In the genomic region with DNA sequence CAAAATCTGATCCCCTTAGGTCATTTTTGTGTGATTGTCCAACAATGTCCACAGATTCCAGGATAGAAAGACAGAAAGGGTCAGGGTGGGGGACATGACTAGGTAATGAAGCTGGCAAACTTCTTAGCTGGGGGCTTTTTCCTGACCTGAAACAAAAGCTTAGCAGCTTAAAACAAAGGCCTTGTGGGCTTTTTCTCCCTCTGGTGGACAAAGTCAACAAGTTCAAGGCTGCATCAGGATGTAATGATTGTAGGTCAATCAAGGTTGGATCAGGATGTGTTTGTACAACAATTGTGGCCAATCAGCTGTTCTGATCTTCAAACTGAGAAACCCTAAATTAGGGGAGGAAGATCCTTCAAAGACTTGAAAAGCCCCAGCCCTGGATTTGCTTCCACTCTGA, we compare ENCODE assay signal across 20 mouse cellular contexts.
DNase-seq lines count a peak whose midpoint lies in the region; ATAC-seq and TF ChIP-seq lines count a peak whose summit lies in the region.
"Had no signal": no experiment of that assay in that cellular context is flagged by ENCODE, and none has a peak within 500 bp of the region (broad histone marks: within the 10 kb centered on the region; RNA-seq: fewer than 3 reads in every experiment).

No protein-coding gene starts in this region.

- no peak for TF ChIP-seq EP300 in stomach, postnatal 0 days (optimal IDR thresholded peaks at IDR 0.05)

- no peak overlapping the region for H3K27ac ChIP-seq in intestine, postnatal 0 days (ENCODE audit: low read depth, low read length)
- no peak overlapping the region for H3K27ac ChIP-seq in intestine, embryonic 16.5 days (ENCODE audit: low read length)
- no peak overlapping the region for H3K27ac ChIP-seq in midbrain, postnatal 0 days (ENCODE audit: low read depth, low read length)
- no peak overlapping the region for H3K27ac ChIP-seq in midbrain, embryonic 13.5 days
- no peak overlapping the region for H3K27ac ChIP-seq in stomach, postnatal 0 days (replicated peaks)
- H3K27ac ChIP-seq: embryonic facial prominence, embryonic 10.5 days; hindbrain, embryonic 10.5 days; intestine, embryonic 15.5 days; liver, embryonic 12.5 days; neural tube, embryonic 13.5 days had no signal

- no peak for DNase-seq in midbrain, postnatal 0 days (ENCODE audit: low spot score)
- peak; percentile 5 for DNase-seq in NIH3T3 (ENCODE audit: low read depth)
- DNase-seq in stomach, postnatal 0 days (ENCODE audit: low spot score), result no peak
- DNase-seq in layer of hippocampus, postnatal 36 days, result no peak
- DNase-seq: cerebellum, postnatal 36 days; gastrocnemius, postnatal 25 days; kidney, postnatal 10 days; lung, postnatal 36 days; thymus, adult 2 months had no signal

- no peaks in the 10 kb centered on the region for H3K9me3 ChIP-seq in intestine, postnatal 0 days (ENCODE audit: control insufficient read depth)
- H3K9me3 ChIP-seq in intestine, embryonic 16.5 days (ENCODE audit: control insufficient read depth, low read length), result no peaks in the 10 kb centered on the region
- H3K9me3 ChIP-seq in midbrain, postnatal 0 days (ENCODE audit: low read length), result no peaks in the 10 kb centered on the region
- H3K9me3 ChIP-seq in midbrain, embryonic 13.5 days, result no peaks in the 10 kb centered on the region
- no peaks in the 10 kb centered on the region for H3K9me3 ChIP-seq in stomach, postnatal 0 days (ENCODE audit: control insufficient read depth, low read length)
- H3K9me3 ChIP-seq: embryonic facial prominence, embryonic 10.5 days; heart, embryonic 12.5 days; hindbrain, embryonic 10.5 days; intestine, embryonic 15.5 days; liver, embryonic 12.5 days; neural tube, embryonic 13.5 days had no signal

- H3K36me3 ChIP-seq in intestine, postnatal 0 days (ENCODE audit: control insufficient read depth, insufficient read depth), result no peaks in the 10 kb centered on the region
- H3K36me3 ChIP-seq in intestine, embryonic 16.5 days (ENCODE audit: control insufficient read depth, insufficient read depth, low read length), result no peaks in the 10 kb centered on the region
- no peaks in the 10 kb centered on the region for H3K36me3 ChIP-seq in midbrain, postnatal 0 days (ENCODE audit: insufficient read depth, low read length)
- no peaks in the 10 kb centered on the region for H3K36me3 ChIP-seq in midbrain, embryonic 13.5 days
- no peaks in the 10 kb centered on the region for H3K36me3 ChIP-seq in stomach, postnatal 0 days (ENCODE audit: control insufficient read depth, insufficient read depth, low read length)
- H3K36me3 ChIP-seq: embryonic facial prominence, embryonic 10.5 days; heart, embryonic 12.5 days; hindbrain, embryonic 10.5 days; intestine, embryonic 15.5 days; liver, embryonic 12.5 days; neural tube, embryonic 13.5 days had no signal

- no peaks in the 10 kb centered on the region for H3K4me1 ChIP-seq in intestine, postnatal 0 days (replicated peaks; ENCODE audit: control insufficient read depth, insufficient read depth, low read length)
- H3K4me1 ChIP-seq in intestine, embryonic 16.5 days (ENCODE audit: control insufficient read depth, insufficient read depth, low read length), result no peaks in the 10 kb centered on the region
- H3K4me1 ChIP-seq in midbrain, postnatal 0 days (ENCODE audit: insufficient read depth, low read length), result peaks cover 7% of the 10 kb centered on the region; the same call in 1 of the 2 replicates
- peaks cover 13% of the 10 kb centered on the region for H3K4me1 ChIP-seq in midbrain, embryonic 13.5 days (replicated peaks)
- H3K4me1 ChIP-seq in stomach, postnatal 0 days (replicated peaks; ENCODE audit: control insufficient read depth, insufficient read depth), result no peaks in the 10 kb centered on the region
- H3K4me1 ChIP-seq: heart, embryonic 12.5 days; intestine, embryonic 15.5 days; liver, embryonic 12.5 days had no signal

- no peak for ATAC-seq in intestine, postnatal 0 days
- ATAC-seq in intestine, embryonic 16.5 days, result no peak
- no peak for ATAC-seq in midbrain, postnatal 0 days (ENCODE audit: low FRiP score)
- ATAC-seq in midbrain, embryonic 13.5 days, result no peak
- ATAC-seq in stomach, postnatal 0 days (ENCODE audit: low FRiP score, low TSS enrichment), result no peak
- ATAC-seq: intestine, embryonic 15.5 days; liver, embryonic 12.5 days; midbrain, embryonic 16.5 days had no signal

- no peak overlapping the region for H3K9ac ChIP-seq in intestine, postnatal 0 days (ENCODE audit: low read depth, low read length)
- no peak overlapping the region for H3K9ac ChIP-seq in intestine, embryonic 16.5 days (ENCODE audit: low read depth, low read length)
- H3K9ac ChIP-seq in midbrain, postnatal 0 days (replicated peaks; ENCODE audit: low read length, poor library complexity, severe bottlenecking), result no peak overlapping the region
- no peak overlapping the region for H3K9ac ChIP-seq in midbrain, embryonic 13.5 days (replicated peaks)
- H3K9ac ChIP-seq in stomach, postnatal 0 days (ENCODE audit: low read length), result no peak overlapping the region
- H3K9ac ChIP-seq: heart, embryonic 12.5 days; intestine, embryonic 15.5 days; liver, embryonic 12.5 days; neural tube, embryonic 13.5 days had no signal

- no peak overlapping the region for H3K4me2 ChIP-seq in intestine, postnatal 0 days (replicated peaks; ENCODE audit: low read depth)
- no peak overlapping the region for H3K4me2 ChIP-seq in intestine, embryonic 16.5 days (ENCODE audit: low read depth, low read length)
- H3K4me2 ChIP-seq in midbrain, postnatal 0 days (ENCODE audit: low read depth, low read length, poor library complexity, severe bottlenecking), result no peak overlapping the region
- no peak overlapping the region for H3K4me2 ChIP-seq in midbrain, embryonic 13.5 days (replicated peaks)
- H3K4me2 ChIP-seq in stomach, postnatal 0 days (replicated peaks; ENCODE audit: low read depth), result no peak overlapping the region
- H3K4me2 ChIP-seq: heart, embryonic 12.5 days; intestine, embryonic 15.5 days; liver, embryonic 12.5 days; neural tube, embryonic 13.5 days had no signal

- peak; percentile 59 for TF ChIP-seq CTCF in intestine, postnatal 0 days (IDR thresholded peaks at IDR 0.05; ENCODE audit: low read depth)
- TF ChIP-seq CTCF in midbrain, postnatal 0 days (IDR thresholded peaks at IDR 0.05), result peak; percentile 69
- TF ChIP-seq CTCF in stomach, postnatal 0 days (IDR thresholded peaks at IDR 0.05; ENCODE audit: low read depth), result peak; percentile 64

- H3K27me3 ChIP-seq in intestine, postnatal 0 days (replicated peaks; ENCODE audit: control insufficient read depth, insufficient read depth, low read length), result no peaks in the 10 kb centered on the region
- no peaks in the 10 kb centered on the region for H3K27me3 ChIP-seq in intestine, embryonic 16.5 days (replicated peaks; ENCODE audit: control insufficient read depth, insufficient read depth, low read length)
- no peaks in the 10 kb centered on the region for H3K27me3 ChIP-seq in midbrain, postnatal 0 days (ENCODE audit: insufficient read depth, low read length)
- H3K27me3 ChIP-seq in midbrain, embryonic 13.5 days, result no peaks in the 10 kb centered on the region
- H3K27me3 ChIP-seq in stomach, postnatal 0 days (ENCODE audit: control insufficient read depth, insufficient read depth, low read length), result no peaks in the 10 kb centered on the region
- H3K27me3 ChIP-seq: heart, embryonic 12.5 days; intestine, embryonic 15.5 days; liver, embryonic 12.5 days; neural tube, embryonic 13.5 days had no signal

- no peak overlapping the region for H3K4me3 ChIP-seq in intestine, postnatal 0 days (ENCODE audit: low read depth, low read length)
- H3K4me3 ChIP-seq in intestine, embryonic 16.5 days (ENCODE audit: low read length), result no peak overlapping the region
- no peak overlapping the region for H3K4me3 ChIP-seq in midbrain, postnatal 0 days (ENCODE audit: low read depth, low read length)
- H3K4me3 ChIP-seq in midbrain, embryonic 13.5 days (replicated peaks), result no peak overlapping the region
- H3K4me3 ChIP-seq in stomach, postnatal 0 days (ENCODE audit: low read depth, low read length), result no peak overlapping the region
- H3K4me3 ChIP-seq: embryonic facial prominence, embryonic 10.5 days; erythroblast, embryonic 14.5 days; heart, embryonic 12.5 days; hindbrain, embryonic 10.5 days; intestine, embryonic 15.5 days; liver, embryonic 12.5 days; neural tube, embryonic 13.5 days had no signal
